Mouse (Mus musculus): ENCODE data around the gene Pak7. TPM values are rescaled to one million over a fixed set of nuclear protein-coding genes. Genes with fewer than 3 reads are reported as not detected.
"Not testable (repeated sequence)": the region's sequence is repeated elsewhere in the genome, so short reads cannot be mapped to it uniquely, and the experiment has no call there.

The Pak7 gene
- 22.3 and 23.0 TPM in 2 replicates for polyA plus RNA-seq (2015; fragmentation: Nextera tagmentation; extraction: Ambion mirVana)

- Histone ChIP-seq H3K4me2 (peak within 1 kb of the TSS; percentile 65), H3K27me3 (no peaks in the 10 kb centered on the region), H3K9ac (peak within 1 kb of the TSS; percentile 83), H3K27ac (peak within 1 kb of the TSS; percentile 93), H3K9me3 (replicated peaks) (no peaks in the 10 kb centered on the region), H3K4me1 (peaks cover 11% of the 10 kb centered on the region; the same call in 1 of the 2 replicates), H3K4me3 (peak within 1 kb of the TSS; percentile 73), H3K36me3 (ENCODE audit: poor library complexity, severe bottlenecking) (no peaks in the 10 kb centered on the region)
- WGBS, result under 1% methylated on average over 39 of the region's 39 CpGs
- peak; percentile 99 for ATAC-seq
Measured at GRCm38 (mm10) chr2:136387181-136388131, at the start of gene Pak7. Gene Pak7, minus strand, starts transcription at chr2:136387967.

GRCm38 (mm10) chr2:136425561-136425960 lies 37.8 kb upstream of the Pak7 start:
- Histone ChIP-seq H3K9me3 (replicated peaks) (no peaks in the 10 kb centered on the region), H3K4me2 (no peak overlapping the region), H3K27me3 (no peaks in the 10 kb centered on the region), H3K4me3 (no peak overlapping the region), H3K4me1 (no peaks in the 10 kb centered on the region), H3K36me3 (ENCODE audit: poor library complexity, severe bottlenecking) (no peaks in the 10 kb centered on the region), H3K9ac (no peak overlapping the region), H3K27ac (no peak overlapping the region)
- no peak for ATAC-seq
- WGBS, result 81% methylated on average over 6 of the region's 6 CpGs

DNA sequence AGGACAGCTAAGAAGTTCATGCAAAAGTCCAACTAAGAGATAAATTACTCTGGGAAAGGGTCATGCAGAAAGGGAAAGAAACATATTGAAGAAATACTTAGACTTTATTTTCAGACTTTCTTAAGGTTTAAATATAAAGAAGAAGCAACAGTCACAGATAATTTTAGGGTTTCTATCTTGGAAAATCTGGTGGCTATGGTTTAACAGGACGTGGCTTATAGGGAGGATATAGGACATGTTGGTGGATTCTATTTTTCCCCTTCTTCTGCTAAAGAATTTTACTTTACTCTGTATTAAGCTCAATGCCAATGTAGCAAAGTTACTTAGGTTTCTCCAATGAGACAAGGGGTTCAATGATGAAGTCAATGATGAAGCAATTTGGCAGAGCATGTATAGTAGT lies 31.8 kb upstream of the Pak7 start:
- Histone ChIP-seq H3K4me2 (no peak overlapping the region), H3K4me3 (no peak overlapping the region), H3K27ac (no peak overlapping the region), H3K36me3 (ENCODE audit: poor library complexity, severe bottlenecking) (no peaks in the 10 kb centered on the region), H3K9ac (no peak overlapping the region), H3K4me1 (no peaks in the 10 kb centered on the region), H3K9me3 (replicated peaks) (no peaks in the 10 kb centered on the region), H3K27me3 (no peaks in the 10 kb centered on the region)
- 90% methylated on average over 1 of the region's 1 CpGs for WGBS
- no peak for ATAC-seq

DNA sequence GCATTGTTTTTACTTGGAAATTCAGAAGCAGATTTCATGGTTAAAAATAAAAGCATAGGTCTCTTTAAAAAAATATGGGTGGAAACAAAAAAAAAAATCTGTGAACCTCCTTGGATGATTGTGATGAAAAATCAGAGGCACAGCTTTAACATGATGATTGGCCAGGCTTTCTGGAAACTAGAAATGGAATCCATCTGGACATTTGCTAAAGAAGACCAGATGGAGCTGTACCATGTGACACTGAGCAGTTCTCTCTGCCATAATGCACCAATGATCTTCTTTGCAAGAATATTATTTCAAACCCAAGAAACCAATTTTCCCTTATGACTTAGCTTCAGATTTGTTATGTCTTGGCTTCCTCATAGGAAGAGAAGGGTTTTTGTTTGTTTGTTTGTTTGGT lies 28.6 kb upstream of the Pak7 start:
- Histone ChIP-seq H3K27me3 (no peaks in the 10 kb centered on the region), H3K9ac (no peak overlapping the region), H3K9me3 (replicated peaks) (no peaks in the 10 kb centered on the region), H3K36me3 (ENCODE audit: poor library complexity, severe bottlenecking) (no peaks in the 10 kb centered on the region), H3K4me2 (no peak overlapping the region), H3K4me3 (no peak overlapping the region), H3K4me1 (no peaks in the 10 kb centered on the region), H3K27ac (no peak overlapping the region)
- peak; percentile 45; the same call in 1 of the 2 replicates for ATAC-seq

DNA sequence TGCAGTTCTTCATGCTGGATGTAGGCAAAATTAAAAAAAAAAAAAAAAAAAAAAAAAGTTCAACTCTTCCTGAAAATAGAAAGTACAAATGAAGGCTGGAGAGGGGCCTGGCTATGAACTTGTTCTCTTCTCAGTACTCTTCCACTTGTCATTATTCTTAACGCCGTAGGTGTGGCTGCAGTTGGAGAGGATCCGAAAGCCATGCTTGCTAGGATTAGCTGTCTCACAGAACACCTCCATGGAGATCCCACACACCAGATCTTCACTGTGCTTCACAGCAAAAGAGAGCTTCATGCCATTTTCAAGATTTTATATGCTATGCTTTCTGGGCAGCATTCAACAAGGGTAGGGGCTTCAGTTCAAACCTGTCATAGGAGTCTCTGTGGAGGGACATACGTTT lies 14.8 kb upstream of the Pak7 start:
- Histone ChIP-seq H3K4me1 (no peaks in the 10 kb centered on the region), H3K36me3 (ENCODE audit: poor library complexity, severe bottlenecking) (no peaks in the 10 kb centered on the region), H3K4me2 (no peak overlapping the region), H3K27ac (no peak overlapping the region), H3K9me3 (replicated peaks) (no peaks in the 10 kb centered on the region), H3K27me3 (no peaks in the 10 kb centered on the region), H3K9ac (no peak overlapping the region), H3K4me3 (no peak overlapping the region)
- WGBS, result 86% methylated on average over 4 of the region's 4 CpGs
- ATAC-seq, result no peak

GRCm38 (mm10) chr2:136375318-136375717 lies 12.4 kb downstream of the Pak7 start:
- no peak for ATAC-seq
- Histone ChIP-seq H3K27ac (no peak overlapping the region), H3K36me3 (ENCODE audit: poor library complexity, severe bottlenecking) (no peaks in the 10 kb centered on the region), H3K4me2 (no peak overlapping the region), H3K9me3 (replicated peaks) (no peaks in the 10 kb centered on the region), H3K9ac (no peak overlapping the region), H3K4me3 (no peak overlapping the region), H3K27me3 (no peaks in the 10 kb centered on the region), H3K4me1 (no peaks in the 10 kb centered on the region)
- WGBS, result 63% methylated on average over 3 of the region's 3 CpGs

DNA sequence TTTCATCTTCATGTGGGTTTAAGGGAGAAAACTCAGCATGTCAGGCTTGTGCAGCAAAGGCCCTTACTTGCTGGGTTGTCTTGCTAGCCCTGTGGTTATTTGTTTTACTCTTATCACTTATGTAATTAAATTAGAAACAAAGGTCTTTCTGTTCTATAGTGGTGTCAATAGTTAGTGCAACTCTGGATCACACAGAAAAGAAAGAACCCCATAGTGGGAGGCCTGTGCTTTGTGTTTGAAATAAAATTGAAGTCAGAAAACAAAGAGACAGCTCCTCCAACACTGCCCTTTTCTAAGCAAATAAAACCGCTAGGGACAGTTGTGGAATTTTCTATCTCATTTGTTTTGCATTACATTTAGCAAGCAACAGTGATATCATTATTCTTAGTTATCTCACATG lies 15.4 kb downstream of the Pak7 start:
- Histone ChIP-seq H3K27ac (no peak overlapping the region), H3K4me1 (no peaks in the 10 kb centered on the region), H3K9ac (no peak overlapping the region), H3K36me3 (ENCODE audit: poor library complexity, severe bottlenecking) (no peaks in the 10 kb centered on the region), H3K4me3 (no peak overlapping the region), H3K27me3 (no peaks in the 10 kb centered on the region), H3K4me2 (no peak overlapping the region), H3K9me3 (replicated peaks) (no peaks in the 10 kb centered on the region)
- no peak for ATAC-seq
- WGBS, result 50% methylated on average over 1 of the region's 1 CpGs

GRCm38 (mm10) chr2:136351393-136352096 lies 36.2 kb downstream of the Pak7 start:
- ATAC-seq, result 0 out of 2 replicates have a peak, but pooled peaks have one; percentile 30
- Histone ChIP-seq H3K9me3 (replicated peaks) (no peaks in the 10 kb centered on the region), H3K9ac (no peak overlapping the region), H3K4me2 (no peak overlapping the region), H3K4me1 (no peaks in the 10 kb centered on the region), H3K36me3 (ENCODE audit: poor library complexity, severe bottlenecking) (no peaks in the 10 kb centered on the region), H3K27me3 (no peaks in the 10 kb centered on the region), H3K4me3 (no peak overlapping the region), H3K27ac (no peak overlapping the region)
- WGBS, result 90% methylated on average over 2 of the region's 2 CpGs

DNA sequence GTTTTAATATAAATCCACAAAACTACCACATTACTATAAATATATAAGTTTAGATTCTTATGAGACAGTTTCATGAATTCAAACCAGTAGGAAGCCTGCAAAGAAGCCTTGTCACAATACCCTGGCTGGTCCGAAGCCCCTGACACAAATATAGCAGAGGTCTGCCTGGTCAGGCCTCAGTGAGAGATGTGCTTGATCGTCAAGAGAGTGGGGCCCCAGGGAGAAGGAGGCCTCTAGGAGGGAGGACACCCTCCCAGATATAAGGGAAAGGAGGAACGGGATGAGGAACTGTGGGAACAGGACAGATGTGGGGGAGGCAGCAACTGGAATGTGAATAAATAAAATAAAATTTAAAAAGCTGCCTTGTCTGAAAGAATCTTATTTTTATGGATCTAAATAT lies 37.3 kb downstream of the Pak7 start:
- H3K27me3 ChIP-seq, result no peaks in the 10 kb centered on the region
- ATAC-seq, result no peak
- H3K4me3 ChIP-seq, result no peak overlapping the region
- H3K9me3 ChIP-seq (replicated peaks), result no peaks in the 10 kb centered on the region
- no peak overlapping the region for H3K9ac ChIP-seq
- H3K36me3 ChIP-seq (ENCODE audit: poor library complexity, severe bottlenecking), result no peaks in the 10 kb centered on the region
- WGBS, result 78% methylated on average over 3 of the region's 3 CpGs
- no peak overlapping the region for H3K27ac ChIP-seq
- H3K4me1 ChIP-seq, result no peaks in the 10 kb centered on the region
- H3K4me2 ChIP-seq, result no peak overlapping the region

DNA sequence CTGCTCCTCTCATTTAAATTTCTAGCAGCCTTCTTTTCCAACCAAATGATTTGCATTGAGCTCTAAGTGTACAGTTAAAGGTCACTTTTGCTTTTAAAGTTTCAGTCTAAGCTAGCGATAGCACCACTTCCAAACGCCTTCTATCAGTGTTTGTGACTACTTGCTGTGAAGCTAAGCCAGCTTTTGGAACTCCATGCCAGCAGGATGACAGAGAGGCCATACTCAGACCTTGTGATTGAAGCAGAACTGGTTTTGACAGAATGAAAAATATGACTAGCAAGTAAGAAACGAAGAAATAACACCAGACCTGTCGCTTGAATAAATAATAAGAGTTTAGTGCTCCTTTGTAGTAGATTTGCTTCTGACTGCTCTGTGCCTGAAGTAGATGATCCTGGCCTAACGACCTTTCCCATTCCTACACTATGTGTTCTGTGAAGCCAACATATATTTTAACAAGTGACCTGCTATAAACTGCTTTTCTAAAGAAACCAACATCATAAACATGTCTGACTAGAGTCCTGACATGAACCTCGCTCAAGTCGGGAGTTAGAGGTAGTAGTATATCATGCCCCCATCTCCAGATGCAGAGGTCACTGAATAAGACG lies 38.0 kb downstream of the Pak7 start:
- no peak for ATAC-seq
- H3K4me2 ChIP-seq, result no peak overlapping the region
- H3K36me3 ChIP-seq (ENCODE audit: poor library complexity, severe bottlenecking), result no peaks in the 10 kb centered on the region
- H3K27ac ChIP-seq, result no peak overlapping the region
- no peak overlapping the region for H3K9ac ChIP-seq
- no peaks in the 10 kb centered on the region for H3K27me3 ChIP-seq
- H3K4me3 ChIP-seq, result no peak overlapping the region
- H3K4me1 ChIP-seq, result no peaks in the 10 kb centered on the region
- 84% methylated on average over 8 of the region's 8 CpGs for WGBS
- no peaks in the 10 kb centered on the region for H3K9me3 ChIP-seq (replicated peaks)

DNA sequence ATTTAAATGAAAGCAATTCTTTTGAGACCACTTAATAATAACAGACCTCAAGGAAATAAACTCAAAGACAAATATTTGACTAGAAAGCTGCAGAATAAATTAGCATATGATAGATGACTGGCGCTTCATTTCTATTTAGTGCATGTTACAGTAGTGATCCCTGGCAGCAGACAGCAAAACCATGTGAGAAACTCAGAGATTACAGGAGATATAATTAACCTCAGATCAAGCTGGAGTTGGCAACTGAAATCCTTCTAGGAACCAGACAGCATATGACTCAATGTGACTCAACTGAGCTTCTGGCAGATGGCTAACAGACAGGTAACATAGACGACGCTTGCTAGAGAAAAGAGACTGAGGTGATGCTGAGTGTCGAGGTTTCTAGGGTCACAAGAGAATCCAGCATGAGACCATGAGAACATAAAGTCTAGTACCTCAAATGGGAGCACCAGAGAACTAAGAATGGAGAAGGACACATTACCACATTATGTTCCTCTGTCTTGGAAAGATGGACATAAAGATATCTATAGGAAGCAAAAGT lies 43.5 kb downstream of the Pak7 start:
- ATAC-seq; H3K4me3 ChIP-seq; H3K36me3 ChIP-seq (ENCODE audit: poor library complexity, severe bottlenecking); H3K9ac ChIP-seq; H3K27ac ChIP-seq; H3K4me2 ChIP-seq; H3K27me3 ChIP-seq; H3K9me3 ChIP-seq (replicated peaks); H3K4me1 ChIP-seq: not testable (repeated sequence)
- 92% methylated on average over 4 of the region's 4 CpGs for WGBS

DNA sequence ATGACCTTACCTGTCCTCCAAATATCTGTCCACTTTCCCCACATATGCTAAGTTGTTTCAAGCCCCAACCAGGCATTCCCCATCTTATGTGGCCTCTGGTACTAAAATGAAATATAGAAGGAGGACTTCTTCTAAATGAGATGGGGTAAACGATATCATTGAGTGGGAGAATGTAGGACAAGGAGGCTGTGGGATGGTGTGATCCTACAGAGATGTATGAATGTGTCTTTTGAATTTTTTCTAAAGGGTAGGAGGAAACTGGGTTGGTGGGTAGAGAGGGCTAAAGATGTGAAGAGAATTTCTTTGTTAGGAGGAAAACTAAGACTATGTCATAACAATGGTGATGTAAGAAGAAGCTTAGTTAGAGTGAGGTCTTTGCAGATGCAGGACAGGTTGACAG lies 57.8 kb downstream of the Pak7 start:
- WGBS, result 86% methylated on average over 1 of the region's 1 CpGs
- Histone ChIP-seq H3K4me1 (no peaks in the 10 kb centered on the region), H3K27ac (no peak overlapping the region), H3K4me2 (no peak overlapping the region), H3K4me3 (no peak overlapping the region), H3K9me3 (replicated peaks) (no peaks in the 10 kb centered on the region), H3K9ac (no peak overlapping the region), H3K27me3 (no peaks in the 10 kb centered on the region), H3K36me3 (ENCODE audit: poor library complexity, severe bottlenecking) (no peaks in the 10 kb centered on the region)
- no peak for ATAC-seq
